Mouse (Mus musculus) kidney, embryonic 16.5 days (tissue): ENCODE measurements around the gene Edem3. TPM values are rescaled to one million over a fixed set of nuclear protein-coding genes. Genes with fewer than 3 reads are reported as not detected.
"Not testable (repeated sequence)": the region's sequence is repeated elsewhere in the genome, so short reads cannot be mapped to it uniquely, and the experiment has no call there.

Source experiments
- ATAC-seq: fragments of 200-750 bp; cut with Nextera tagmentation; 2 replicates; pipeline ENCODE4 v1.8.0; 2017; ENCODE audit warnings: moderate TSS enrichment; ENCODE audit not compliant: low FRiP score, low TSS enrichment
- H3K27ac ChIP-seq: fragments of 300-500 bp; sonication (generic); 2 replicates; pipeline ENCODE4 v1.5.1; 2014; ENCODE audit warnings: low read length
- H3K27me3 ChIP-seq: fragments of 300-500 bp; sonication (generic); 2 replicates; pipeline ENCODE4 v1.6.1; 2014; ENCODE audit warnings: low read length, control low read depth, mixed read lengths; ENCODE audit not compliant: insufficient read depth
- H3K36me3 ChIP-seq: fragments of 300-500 bp; sonication (generic); 2 replicates; pipeline ENCODE4 v1.6.1; 2014; ENCODE audit warnings: low read length, control low read depth, mixed read lengths; ENCODE audit not compliant: insufficient read depth
- H3K4me1 ChIP-seq: fragments of 300-500 bp; sonication (generic); 2 replicates; pipeline ENCODE4 v1.6.1; 2014; ENCODE audit warnings: low read length, control low read depth, mixed read lengths; ENCODE audit not compliant: insufficient read depth
- H3K4me2 ChIP-seq: fragments of 300-500 bp; sonication (generic); replicated peaks from 2 replicates; pipeline ENCODE4 v1.6.1; 2014; ENCODE audit warnings: low read depth, low read length
- H3K4me3 ChIP-seq: fragments of 300-500 bp; sonication (generic); 2 replicates; pipeline ENCODE4 v1.5.1; 2014; ENCODE audit warnings: mild to moderate bottlenecking, low read length
- H3K9ac ChIP-seq: fragments of 300-500 bp; sonication (generic); replicated peaks from 2 replicates; pipeline ENCODE4 v1.6.1; 2014; ENCODE audit warnings: low read length
- H3K9me3 ChIP-seq: fragments of 300-500 bp; sonication (generic); 2 replicates; pipeline ENCODE4 v1.6.1; 2016; ENCODE audit warnings: low read length, control low read depth
- WGBS: fragments of 180-500 bp; shearing (Covaris S2); extraction: QIAGEN DNeasy Blood & Tissue Kit; methylation state at CpG from one replicate; pipeline ENCODE4 v1.1.7; 2014; 5-methylcytosine and 5-hydroxymethylcytosine counted together
- polyA plus RNA-seq: library from polyadenylated mRNA; unstranded; fragments of >200 nt; fragmentation: Nextera tagmentation; extraction: Ambion mirVana; gene quantifications from 2 replicates; pipeline ENCODE4 v1.2.1, GENCODE M21; 2015

Edem3 gene
- polyA plus RNA-seq, 1 experiment from 2014 or later, result 16.6 TPM

DNA sequence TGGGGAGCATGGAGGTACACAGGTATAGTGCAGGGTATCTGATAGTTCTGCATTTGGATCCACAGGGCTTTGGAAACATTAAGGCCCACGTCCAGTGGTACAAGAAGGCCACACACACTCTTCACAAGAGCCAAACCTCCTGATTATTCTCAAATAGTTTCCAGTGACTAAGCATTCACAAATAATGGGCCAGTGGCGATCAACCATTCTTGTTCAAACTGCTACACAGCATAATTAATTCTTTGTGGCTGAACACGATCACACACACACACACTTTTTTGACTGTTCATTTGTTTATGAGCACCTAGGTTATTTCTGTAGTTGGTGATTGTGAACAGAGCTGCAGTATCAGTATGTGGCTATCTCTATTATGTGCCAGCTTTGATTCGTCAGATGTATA is 34.0 kb downstream of the Edem3 start:
- H3K9ac ChIP-seq, result no peak overlapping the region
- no peak overlapping the region for H3K4me3 ChIP-seq
- H3K27ac ChIP-seq, result no peak overlapping the region
- H3K36me3 ChIP-seq, result peaks cover 3% of the 10 kb centered on the region; the same call in 1 of the 2 replicates
- no peaks in the 10 kb centered on the region for H3K27me3 ChIP-seq
- no peaks in the 10 kb centered on the region for H3K9me3 ChIP-seq
- no peaks in the 10 kb centered on the region for H3K4me1 ChIP-seq
- ATAC-seq, result no peak
- no peak overlapping the region for H3K4me2 ChIP-seq
- 86% methylated on average over 4 of the region's 4 CpGs for WGBS

DNA sequence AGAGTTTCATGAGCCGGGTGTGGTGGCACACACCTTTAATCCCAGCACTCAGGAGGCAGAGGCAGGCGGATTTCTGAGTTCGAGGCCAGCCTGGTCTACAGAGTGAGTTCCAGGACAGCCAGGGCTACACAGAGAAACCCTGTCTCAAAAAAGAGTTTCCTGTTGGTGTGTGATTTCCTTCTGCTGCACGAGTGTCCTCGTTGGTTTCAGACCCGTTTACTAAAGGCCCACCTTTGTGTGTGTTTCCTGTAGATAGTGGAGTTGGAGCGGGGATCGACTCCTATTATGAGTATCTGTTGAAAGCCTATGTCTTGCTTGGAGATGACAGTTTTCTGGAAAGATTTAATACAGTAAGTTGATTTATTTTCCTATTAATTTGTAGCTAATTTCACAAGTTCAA is 36.9 kb downstream of the Edem3 start:
- H3K27me3 ChIP-seq, H3K27ac ChIP-seq, H3K4me2 ChIP-seq, H3K9me3 ChIP-seq, H3K9ac ChIP-seq, H3K4me1 ChIP-seq, ATAC-seq, H3K4me3 ChIP-seq, H3K36me3 ChIP-seq: not testable (repeated sequence)
- WGBS, result 89% methylated on average over 8 of the region's 8 CpGs

DNA sequence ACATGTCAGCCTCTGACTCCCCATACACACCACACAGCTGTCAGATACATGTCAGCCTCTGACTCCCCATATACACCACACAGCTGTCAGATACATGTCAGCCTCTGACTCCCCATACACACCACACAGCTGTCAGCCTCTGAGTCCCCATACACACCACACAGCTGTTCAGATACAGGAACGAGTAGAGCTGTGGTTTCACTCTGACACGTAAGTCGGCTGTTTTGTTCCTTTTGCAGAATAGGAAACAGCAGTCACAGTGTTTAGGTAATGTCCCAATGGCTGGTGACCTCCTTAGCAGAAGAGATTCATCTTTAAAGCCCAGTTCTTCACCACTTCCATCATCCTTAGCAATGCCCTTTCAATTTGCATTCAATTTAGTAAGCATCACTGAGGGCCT is 47.6 kb downstream of the Edem3 start:
- H3K4me3 ChIP-seq, H3K9ac ChIP-seq, ATAC-seq, H3K4me1 ChIP-seq, H3K9me3 ChIP-seq, H3K4me2 ChIP-seq, H3K27me3 ChIP-seq, H3K27ac ChIP-seq: not testable (repeated sequence)
- H3K36me3 ChIP-seq, result peaks cover 37% of the 10 kb centered on the region
- 71% methylated on average over 3 of the region's 3 CpGs for WGBS

DNA sequence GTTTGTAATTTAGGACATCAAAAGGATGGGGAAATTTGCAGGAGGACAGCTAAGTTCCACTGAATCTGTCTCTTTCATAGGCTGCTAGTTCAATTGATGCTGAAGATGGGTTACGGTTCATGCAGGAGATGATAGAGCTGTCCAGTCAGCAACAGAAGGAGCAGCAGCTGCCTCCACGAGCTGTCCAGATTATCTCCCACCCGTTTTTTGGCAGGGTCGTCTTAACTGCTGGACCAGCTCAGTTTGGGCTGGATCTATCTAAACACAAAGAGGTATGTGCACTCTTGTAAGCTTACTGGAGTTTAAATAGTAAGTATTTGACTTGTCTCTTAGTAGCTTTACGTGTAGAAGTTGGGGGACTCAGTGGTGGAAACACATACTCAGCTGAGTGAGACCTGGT is 52.1 kb downstream of the Edem3 start:
- ATAC-seq, result no peak
- peaks cover 36% of the 10 kb centered on the region for H3K36me3 ChIP-seq
- 74% methylated on average over 5 of the region's 5 CpGs for WGBS

DNA sequence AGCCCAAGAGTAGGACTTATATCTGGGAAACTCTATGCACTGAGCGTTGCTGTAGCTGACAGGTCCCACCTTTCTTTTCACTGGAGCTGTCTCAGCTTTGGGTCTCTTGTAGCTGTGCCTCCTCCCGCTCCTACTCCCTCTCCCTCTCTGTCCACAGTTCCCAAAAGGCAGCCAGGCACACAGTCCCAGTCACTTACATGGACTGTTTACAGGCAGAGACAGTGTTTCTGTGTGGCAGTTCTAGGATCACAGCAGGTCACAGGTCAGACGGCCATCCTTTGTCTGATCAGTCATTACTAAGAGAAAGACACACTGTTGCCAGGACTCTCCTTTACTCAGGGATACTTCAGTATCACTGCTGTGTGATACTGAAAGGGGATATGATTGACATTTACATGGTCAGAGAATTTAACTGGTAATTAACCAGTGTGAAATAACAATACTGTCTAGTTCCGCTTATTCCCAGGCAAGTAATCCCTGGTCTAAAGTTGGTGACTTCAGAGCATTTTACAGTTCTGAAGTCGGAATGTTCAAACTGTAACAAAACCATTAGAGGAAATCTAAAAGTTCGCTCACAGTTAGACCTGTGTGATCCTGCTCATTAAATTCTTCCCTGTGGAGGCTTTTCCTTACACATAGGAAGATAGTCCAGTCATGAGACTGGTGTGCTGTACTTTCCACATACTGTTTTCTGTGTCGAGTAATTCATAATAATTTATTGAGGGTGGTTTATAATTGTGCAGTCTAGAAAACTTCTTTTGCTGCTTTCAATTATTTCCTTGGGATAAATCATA is 55.7 kb downstream of the Edem3 start:
- no peaks in the 10 kb centered on the region for H3K9me3 ChIP-seq
- H3K4me3 ChIP-seq, result no peak overlapping the region
- no peaks in the 10 kb centered on the region for H3K27me3 ChIP-seq
- H3K4me1 ChIP-seq, result no peaks in the 10 kb centered on the region
- H3K27ac ChIP-seq, result no peak overlapping the region
- H3K9ac ChIP-seq, result no peak overlapping the region
- WGBS, result 74% methylated on average over 7 of the region's 7 CpGs
- H3K4me2 ChIP-seq, result no peak overlapping the region
- no peak for ATAC-seq
- H3K36me3 ChIP-seq, result peaks cover 31% of the 10 kb centered on the region

More for the DNA sequence above, 52.1 kb downstream of the Edem3 start:
- H3K4me3 ChIP-seq, result no peak overlapping the region
- H3K9ac ChIP-seq, result no peak overlapping the region
- H3K4me2 ChIP-seq, result no peak overlapping the region
- H3K27me3 ChIP-seq, result no peaks in the 10 kb centered on the region
- no peaks in the 10 kb centered on the region for H3K4me1 ChIP-seq
- no peaks in the 10 kb centered on the region for H3K9me3 ChIP-seq
- no peak overlapping the region for H3K27ac ChIP-seq

DNA sequence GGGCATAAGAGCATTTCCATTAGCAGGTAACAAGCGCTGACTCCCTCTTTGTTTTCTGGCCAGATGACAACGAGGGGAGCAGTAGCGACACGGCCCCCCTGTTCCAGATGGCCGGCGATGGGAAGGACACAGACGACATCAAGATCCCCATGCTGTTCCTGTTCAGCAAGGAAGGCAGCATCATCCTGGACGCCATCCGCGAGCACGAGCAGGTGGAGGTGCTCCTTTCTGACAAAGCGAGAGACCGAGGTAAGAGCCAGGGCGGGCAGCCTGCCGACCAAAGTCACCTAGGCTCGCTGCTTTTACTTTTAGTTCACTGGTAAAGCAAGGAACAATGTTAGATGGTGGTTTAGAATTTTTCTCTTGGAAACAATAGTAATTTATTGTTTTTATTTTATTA is 56.3 kb downstream of the Edem3 start:
- Histone ChIP-seq H3K9me3 (no peaks in the 10 kb centered on the region), H3K4me1 (no peaks in the 10 kb centered on the region), H3K27ac (no peak overlapping the region), H3K36me3 (peaks cover 30% of the 10 kb centered on the region), H3K4me2 (no peak overlapping the region), H3K4me3 (no peak overlapping the region), H3K9ac (no peak overlapping the region), H3K27me3 (no peaks in the 10 kb centered on the region)
- 85% methylated on average over 16 of the region's 16 CpGs for WGBS
- no peak for ATAC-seq

DNA sequence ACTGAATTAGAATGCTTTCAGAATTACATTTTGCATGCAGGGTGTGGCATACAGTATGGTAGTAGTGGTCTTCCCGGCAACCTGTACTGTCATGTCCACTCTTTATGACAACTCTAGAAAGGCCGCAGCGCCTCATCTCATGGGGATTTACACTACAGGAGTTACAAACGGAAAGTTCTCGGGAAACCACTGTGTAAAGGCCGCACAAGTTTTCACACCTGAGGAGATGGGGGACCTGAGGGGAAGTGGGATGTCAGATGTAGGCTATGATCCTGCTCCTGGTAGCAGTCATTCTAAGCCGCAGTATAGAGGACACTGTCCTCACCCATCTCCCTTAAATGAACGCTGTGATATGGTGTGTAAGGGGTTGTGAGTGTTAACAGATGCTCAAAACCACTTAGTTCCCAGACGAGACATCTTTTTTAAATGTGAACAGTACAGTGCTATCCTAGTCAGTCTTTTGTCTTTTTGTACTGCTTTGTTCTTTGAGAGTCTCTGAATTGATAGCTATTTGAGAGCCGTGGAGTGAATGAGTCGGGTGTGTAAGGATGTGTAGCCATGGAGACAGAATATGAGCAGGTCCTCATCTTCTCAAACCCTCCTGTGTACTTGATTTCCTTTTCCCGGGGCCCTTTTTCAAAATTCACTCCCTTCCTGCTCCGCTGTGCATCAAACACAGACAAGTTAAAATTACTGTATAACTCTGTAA is 57.0 kb downstream of the Edem3 start:
- no peaks in the 10 kb centered on the region for H3K9me3 ChIP-seq
- 92% methylated on average over 13 of the region's 13 CpGs for WGBS
- peaks cover 24% of the 10 kb centered on the region for H3K36me3 ChIP-seq
- H3K4me2 ChIP-seq, result no peak overlapping the region
- H3K9ac ChIP-seq, result no peak overlapping the region
- ATAC-seq, result no peak
- no peaks in the 10 kb centered on the region for H3K4me1 ChIP-seq
- no peaks in the 10 kb centered on the region for H3K27me3 ChIP-seq
- H3K4me3 ChIP-seq, result no peak overlapping the region
- no peak overlapping the region for H3K27ac ChIP-seq

DNA sequence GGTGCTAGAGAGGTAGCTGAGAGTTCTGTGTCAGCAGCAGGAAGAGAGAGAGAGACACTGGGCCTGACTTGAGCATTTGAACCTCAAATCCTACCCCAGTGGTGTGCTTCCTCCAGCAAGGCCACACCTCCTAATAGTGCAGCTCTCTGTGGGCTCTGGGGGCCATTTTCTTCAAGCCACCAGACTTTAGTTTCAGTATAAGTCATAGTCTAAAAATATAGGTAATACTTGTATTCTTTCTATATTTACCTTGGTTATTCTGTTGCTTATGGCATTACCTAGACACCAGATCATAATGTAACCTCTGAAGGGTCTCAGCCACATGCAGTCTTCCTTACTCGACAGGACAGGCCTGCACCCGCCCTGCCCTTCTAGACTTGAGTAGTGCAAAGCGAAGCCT is 60.9 kb downstream of the Edem3 start:
- H3K9ac ChIP-seq, result no peak overlapping the region
- H3K27ac ChIP-seq, result no peak overlapping the region
- H3K27me3 ChIP-seq, result no peaks in the 10 kb centered on the region
- H3K4me3 ChIP-seq, result no peak overlapping the region
- ATAC-seq, result no peak
- no peaks in the 10 kb centered on the region for H3K9me3 ChIP-seq
- no peaks in the 10 kb centered on the region for H3K4me1 ChIP-seq
- WGBS, result 90% methylated on average over 3 of the region's 3 CpGs
- H3K36me3 ChIP-seq, result peaks cover 21% of the 10 kb centered on the region
- no peak overlapping the region for H3K4me2 ChIP-seq

DNA sequence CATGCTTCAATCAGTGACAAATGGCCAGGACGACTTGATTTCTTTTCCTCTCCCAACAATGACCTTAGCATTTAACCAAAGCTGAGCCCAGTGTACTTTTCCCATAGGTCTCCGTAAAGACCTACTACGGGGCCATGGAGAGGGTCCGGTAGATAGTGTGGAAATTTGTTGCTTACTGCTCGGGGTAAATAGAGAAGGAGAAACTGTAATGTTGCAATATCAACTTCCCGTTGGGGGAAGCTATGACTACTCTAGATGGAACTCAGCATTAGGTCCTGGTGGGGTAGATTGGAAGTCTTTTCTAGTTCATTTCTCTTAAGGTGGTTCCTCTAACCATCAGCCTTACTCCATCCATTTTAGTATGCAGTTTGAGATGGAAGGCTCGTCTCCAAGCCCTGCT is 64.0 kb downstream of the Edem3 start:
- H3K27me3 ChIP-seq, result no peaks in the 10 kb centered on the region
- WGBS, result 90% methylated on average over 7 of the region's 7 CpGs
- ATAC-seq, result no peak

DNA sequence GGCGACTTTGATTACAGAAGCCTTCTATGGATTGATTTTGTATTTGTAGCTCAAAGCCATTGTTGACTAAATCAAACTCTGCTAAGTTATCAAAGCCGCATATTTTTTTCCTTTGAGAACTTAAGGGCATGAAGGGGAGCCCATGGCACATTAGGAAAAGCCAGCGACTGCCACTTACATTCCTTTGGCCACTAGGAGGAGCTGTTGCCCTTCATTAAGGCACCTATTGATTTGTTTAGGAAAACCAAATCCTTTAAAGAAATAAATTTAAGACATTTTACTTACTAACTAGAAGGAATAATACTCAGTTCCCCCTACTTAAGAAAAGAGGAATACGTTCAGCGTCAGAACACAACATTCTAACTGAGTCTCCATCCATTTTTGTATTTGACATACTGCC is 65.3 kb downstream of the Edem3 start:
- Histone ChIP-seq H3K9me3 (no peaks in the 10 kb centered on the region), H3K27ac (no peak overlapping the region), H3K27me3 (no peaks in the 10 kb centered on the region), H3K4me3 (no peak overlapping the region), H3K36me3 (peaks cover 13% of the 10 kb centered on the region), H3K4me1 (no peaks in the 10 kb centered on the region), H3K9ac (no peak overlapping the region), H3K4me2 (no peak overlapping the region)
- WGBS, result 31% methylated on average over 5 of the region's 5 CpGs
- ATAC-seq, result no peak

More for the DNA sequence above, 64.0 kb downstream of the Edem3 start:
- Histone ChIP-seq H3K36me3 (peaks cover 16% of the 10 kb centered on the region), H3K27ac (no peak overlapping the region), H3K9me3 (no peaks in the 10 kb centered on the region), H3K4me2 (no peak overlapping the region), H3K4me3 (no peak overlapping the region), H3K4me1 (no peaks in the 10 kb centered on the region), H3K9ac (no peak overlapping the region)
